Mouse (Mus musculus): Measurements from ENCODE around the gene Myh6. TPM values are rescaled to one million over a fixed set of nuclear protein-coding genes. Genes with fewer than 3 reads are reported as not detected.

Gene Myh6
- polyA plus RNA-seq, 1 experiment, result not detected

DNA sequence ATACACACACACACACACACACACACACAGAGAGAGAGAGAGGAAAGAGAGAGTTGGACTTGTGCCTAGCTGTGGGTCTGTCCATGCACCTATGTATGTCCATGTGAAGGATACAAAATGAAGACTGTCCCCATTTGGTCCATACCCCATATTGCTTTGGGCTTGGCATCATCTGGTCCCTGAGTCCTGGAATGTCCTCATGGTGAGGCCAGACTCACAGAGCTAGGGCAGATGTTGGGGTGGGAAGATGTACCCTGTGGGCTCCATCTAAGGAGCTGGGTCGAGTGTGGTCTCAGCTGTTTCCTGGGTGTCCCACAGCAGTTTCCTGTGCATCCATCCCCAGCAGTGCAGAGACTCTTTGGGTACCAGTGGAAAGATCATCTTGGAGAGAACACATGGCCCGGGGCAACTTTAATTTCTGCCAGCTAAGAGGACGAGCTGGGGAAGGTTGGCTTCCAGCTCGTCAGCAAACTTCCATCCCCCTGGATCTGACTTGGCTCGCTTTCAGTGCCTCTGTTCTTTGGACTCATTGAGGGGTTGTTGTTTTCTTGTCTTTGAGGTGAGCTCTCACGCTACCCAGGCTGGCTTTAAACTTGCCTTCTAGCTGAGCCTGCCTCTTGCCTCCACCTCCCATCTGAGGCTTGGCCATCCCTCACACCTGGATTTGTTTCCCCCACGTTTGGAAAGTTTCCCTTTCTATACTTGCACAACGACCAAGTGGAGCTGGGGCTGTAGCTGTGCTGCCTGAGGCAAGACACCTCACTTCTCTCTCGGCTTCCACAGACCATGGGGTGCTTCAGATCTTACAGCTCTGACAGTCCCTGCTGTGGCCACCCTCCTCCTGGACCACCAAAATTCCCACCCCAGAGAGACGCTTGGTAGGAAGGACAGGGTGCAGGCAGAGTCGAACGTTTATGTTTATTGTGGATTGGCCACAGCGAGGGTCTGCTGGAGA is 25.4 kb downstream of the Myh6 start:
- WGBS, result 35% methylated on average over 13 of the region's 13 CpGs
- no peaks in the 10 kb centered on the region for H3K36me3 ChIP-seq (ENCODE audit: control insufficient read depth, insufficient read depth, low read length)
- no peaks in the 10 kb centered on the region for H3K4me1 ChIP-seq (ENCODE audit: control insufficient read depth, insufficient read depth, insufficient read length, low read length)
- no peak overlapping the region for H3K4me3 ChIP-seq (ENCODE audit: low read depth, low read length)
- no peaks in the 10 kb centered on the region for H3K27me3 ChIP-seq (ENCODE audit: control insufficient read depth, insufficient read depth, low read length)
- TF ChIP-seq CTCF (IDR thresholded peaks at IDR 0.05; ENCODE audit: extremely low read depth, insufficient read length, insufficient replicate concordance, low read depth, low read length) (no peak), POLR2A (IDR thresholded peaks at IDR 0.05; ENCODE audit: low read depth, low read length) (no peak)
- H3K27ac ChIP-seq (ENCODE audit: insufficient read depth, low read depth, low read length), result no peak overlapping the region

DNA sequence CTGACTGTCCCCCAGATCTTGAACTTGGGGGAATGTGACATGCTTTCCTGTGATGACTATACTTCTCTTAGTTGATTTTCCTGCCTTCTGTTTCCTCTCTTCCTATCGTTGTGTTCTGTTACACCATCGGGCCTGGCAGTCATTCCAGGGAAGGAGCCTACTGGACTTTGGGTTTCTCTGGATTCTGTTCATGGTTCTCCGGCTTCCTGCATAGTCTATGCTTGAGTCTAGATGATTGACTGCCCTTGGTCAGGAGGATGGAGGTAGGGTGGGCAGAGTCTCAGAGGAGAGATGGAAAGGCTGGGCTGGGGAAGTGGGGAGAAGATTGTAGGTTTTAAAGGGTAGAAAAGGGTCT is 26.6 kb downstream of the Myh6 start:
- no peaks in the 10 kb centered on the region for H3K4me1 ChIP-seq (ENCODE audit: control insufficient read depth, insufficient read depth, insufficient read length, low read length)
- no peak overlapping the region for H3K4me3 ChIP-seq (ENCODE audit: low read depth, low read length)
- H3K27ac ChIP-seq (ENCODE audit: insufficient read depth, low read depth, low read length), result no peak overlapping the region
- no peaks in the 10 kb centered on the region for H3K27me3 ChIP-seq (ENCODE audit: control insufficient read depth, insufficient read depth, low read length)
- TF ChIP-seq POLR2A (IDR thresholded peaks at IDR 0.05; ENCODE audit: low read depth, low read length) (no peak), CTCF (IDR thresholded peaks at IDR 0.05; ENCODE audit: extremely low read depth, insufficient read length, insufficient replicate concordance, low read depth, low read length) (no peak)
- no peaks in the 10 kb centered on the region for H3K36me3 ChIP-seq (ENCODE audit: control insufficient read depth, insufficient read depth, low read length)
- 65% methylated on average over 3 of the region's 3 CpGs for WGBS

DNA sequence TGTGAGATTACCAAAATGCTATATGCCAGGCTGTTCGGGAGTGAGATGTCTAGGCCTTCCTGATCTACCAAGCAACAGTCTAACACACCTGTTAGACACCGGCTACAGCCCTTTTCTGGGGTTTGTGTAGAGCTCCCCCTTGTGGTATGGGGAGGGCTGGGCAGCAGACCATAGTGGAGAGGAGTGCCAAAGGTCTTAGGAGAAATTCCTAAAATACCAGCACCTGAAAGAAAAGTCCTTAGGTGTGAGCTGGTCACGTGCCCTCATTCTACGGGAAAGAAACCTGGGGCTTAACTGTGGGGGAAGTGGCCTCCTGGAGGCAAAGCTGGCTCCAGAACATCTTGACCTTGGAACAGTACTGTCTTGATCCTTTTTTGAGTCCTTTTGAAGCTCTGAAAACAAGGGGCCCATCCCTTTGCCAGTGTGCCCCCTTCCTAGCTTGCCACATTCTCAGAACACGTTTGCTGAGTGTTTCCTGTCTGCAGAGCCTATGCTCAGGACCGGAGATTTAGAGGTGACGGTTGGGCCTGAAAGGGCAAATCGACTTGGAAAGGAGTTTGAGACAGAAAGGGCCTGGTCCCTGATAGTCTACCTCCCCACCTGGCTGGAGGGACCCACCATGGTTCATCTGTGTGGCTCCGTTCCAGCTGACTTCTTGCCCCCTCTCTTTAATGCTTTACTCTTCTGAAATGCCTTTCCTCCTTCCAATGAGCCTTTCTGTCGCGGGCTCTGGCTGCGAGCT is 27.1 kb downstream of the Myh6 start:
- H3K27me3 ChIP-seq (ENCODE audit: control insufficient read depth, insufficient read depth, low read length), result no peaks in the 10 kb centered on the region
- 54% methylated on average over 12 of the region's 12 CpGs for WGBS
- no peak overlapping the region for H3K27ac ChIP-seq (ENCODE audit: insufficient read depth, low read depth, low read length)
- no peaks in the 10 kb centered on the region for H3K4me1 ChIP-seq (ENCODE audit: control insufficient read depth, insufficient read depth, insufficient read length, low read length)
- no peak overlapping the region for H3K4me3 ChIP-seq (ENCODE audit: low read depth, low read length)
- TF ChIP-seq CTCF (IDR thresholded peaks at IDR 0.05; ENCODE audit: extremely low read depth, insufficient read length, insufficient replicate concordance, low read depth, low read length), result peak; percentile 93; the same call in 1 of the 2 replicates
- no peak for TF ChIP-seq POLR2A (IDR thresholded peaks at IDR 0.05; ENCODE audit: low read depth, low read length)
- no peaks in the 10 kb centered on the region for H3K36me3 ChIP-seq (ENCODE audit: control insufficient read depth, insufficient read depth, low read length)

DNA sequence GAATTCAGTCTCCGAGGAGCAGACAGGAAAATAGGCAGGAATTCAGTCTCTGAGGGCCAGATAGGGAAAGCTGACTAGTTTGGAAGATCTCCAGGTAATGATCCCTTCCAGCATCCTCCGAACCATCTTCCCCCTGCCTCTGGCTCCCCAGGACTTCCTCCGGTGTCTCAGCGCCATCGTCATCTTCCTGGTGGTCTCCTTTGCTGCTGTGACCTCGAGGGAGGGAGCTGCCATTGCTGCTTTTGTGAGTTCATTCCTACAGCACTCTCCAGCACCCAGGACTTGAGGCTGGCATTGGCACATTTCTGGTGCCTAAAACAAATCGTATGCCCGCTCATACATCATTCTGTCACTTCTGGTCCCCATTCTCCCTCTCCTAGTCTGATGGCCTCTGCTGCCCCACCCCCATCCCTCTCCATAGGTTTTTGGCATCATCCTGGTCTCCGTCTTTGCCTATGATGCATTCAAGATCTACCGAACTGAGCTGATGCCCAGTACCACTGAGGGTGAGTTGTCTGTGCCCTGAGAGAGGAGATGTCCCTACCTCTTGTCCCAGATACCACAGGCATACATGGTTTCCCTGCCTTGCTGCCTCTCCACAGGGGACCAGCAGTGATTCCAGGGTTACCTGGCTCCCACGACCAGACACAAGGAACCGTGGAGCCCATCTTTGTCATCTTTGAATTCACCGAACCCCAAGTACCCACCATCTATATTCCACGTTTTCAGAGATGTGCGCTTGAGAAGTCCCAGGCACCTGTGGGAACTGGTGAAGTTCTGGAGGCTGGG is 28.1 kb downstream of the Myh6 start:
- no peaks in the 10 kb centered on the region for H3K27me3 ChIP-seq (ENCODE audit: control insufficient read depth, insufficient read depth, low read length)
- WGBS, result 83% methylated on average over 15 of the region's 15 CpGs
- TF ChIP-seq CTCF (IDR thresholded peaks at IDR 0.05; ENCODE audit: extremely low read depth, insufficient read length, insufficient replicate concordance, low read depth, low read length) (no peak), POLR2A (IDR thresholded peaks at IDR 0.05; ENCODE audit: low read depth, low read length) (no peak)

DNA sequence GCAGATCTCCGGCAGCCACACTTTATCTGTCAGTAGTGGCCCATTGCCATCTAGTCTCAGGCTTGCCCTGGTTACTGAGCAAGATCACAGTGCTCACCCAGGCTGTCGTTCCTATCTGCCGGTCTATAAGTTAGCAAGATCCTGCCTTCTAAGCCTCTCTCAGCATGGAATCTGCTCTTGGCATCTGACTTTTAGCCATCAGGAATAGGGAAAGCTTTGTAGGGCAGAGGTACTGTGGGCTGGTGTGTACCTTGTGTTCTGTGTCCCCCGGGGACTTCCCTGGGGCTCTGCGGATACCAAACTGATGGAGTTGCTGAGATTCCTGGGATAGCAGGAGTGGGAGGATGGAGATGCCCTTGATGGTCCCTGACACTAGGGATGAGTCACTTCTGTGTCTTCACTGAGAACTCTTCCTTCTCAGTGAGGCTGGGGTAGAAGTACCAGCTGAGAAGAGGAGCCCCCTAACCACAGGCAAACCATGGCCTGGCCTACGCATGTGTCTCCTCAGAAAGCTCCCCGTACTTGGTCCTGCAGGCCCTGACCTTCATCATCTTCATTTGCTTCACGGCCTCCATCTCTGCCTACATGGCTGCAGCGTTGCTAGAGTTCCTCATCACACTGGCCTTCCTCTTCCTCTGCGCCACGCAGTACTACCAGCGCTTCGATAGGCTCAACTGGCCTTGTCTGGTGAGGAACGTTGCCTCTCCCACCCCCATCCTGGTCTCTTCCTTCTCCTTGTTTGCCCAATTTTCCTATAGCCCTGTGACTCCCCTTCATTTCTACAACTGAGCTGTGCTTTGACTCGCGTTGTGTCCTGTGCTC is 29.2 kb downstream of the Myh6 start:
- Histone ChIP-seq H3K27me3 (ENCODE audit: control insufficient read depth, insufficient read depth, low read length) (no peaks in the 10 kb centered on the region), H3K27ac (ENCODE audit: insufficient read depth, low read depth, low read length) (no peak overlapping the region), H3K4me1 (ENCODE audit: control insufficient read depth, insufficient read depth, insufficient read length, low read length) (no peaks in the 10 kb centered on the region), H3K4me3 (ENCODE audit: low read depth, low read length) (no peak overlapping the region), H3K36me3 (ENCODE audit: control insufficient read depth, insufficient read depth, low read length) (no peaks in the 10 kb centered on the region)
- no peak for TF ChIP-seq POLR2A (IDR thresholded peaks at IDR 0.05; ENCODE audit: low read depth, low read length)
- no peak for TF ChIP-seq CTCF (IDR thresholded peaks at IDR 0.05; ENCODE audit: extremely low read depth, insufficient read length, insufficient replicate concordance, low read depth, low read length)
- WGBS, result 87% methylated on average over 16 of the region's 16 CpGs

More for the DNA sequence above, 28.1 kb downstream of the Myh6 start:
- no peaks in the 10 kb centered on the region for H3K4me1 ChIP-seq (ENCODE audit: control insufficient read depth, insufficient read depth, insufficient read length, low read length)
- H3K36me3 ChIP-seq (ENCODE audit: control insufficient read depth, insufficient read depth, low read length), result no peaks in the 10 kb centered on the region
- H3K27ac ChIP-seq (ENCODE audit: insufficient read depth, low read depth, low read length), result no peak overlapping the region
- no peak overlapping the region for H3K4me3 ChIP-seq (ENCODE audit: low read depth, low read length)

DNA sequence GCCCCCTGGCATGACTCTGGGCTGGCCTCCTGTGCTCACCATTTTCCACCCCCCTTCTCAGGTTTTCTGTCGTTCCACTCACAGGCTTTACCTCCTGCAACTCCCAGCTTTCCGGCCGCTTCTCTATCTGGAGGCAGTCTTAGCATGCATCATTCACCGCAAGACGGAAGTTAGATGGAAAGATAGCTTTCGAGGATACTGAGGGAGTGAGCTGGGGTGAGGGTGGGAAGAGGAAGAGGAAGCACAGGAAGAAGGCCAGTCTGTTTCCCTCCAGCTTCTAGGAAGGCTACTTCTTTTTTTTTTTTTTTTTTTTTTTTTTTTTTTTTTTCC is 29.9 kb downstream of the Myh6 start:
- TF ChIP-seq POLR2A (IDR thresholded peaks at IDR 0.05; ENCODE audit: low read depth, low read length) (no peak), CTCF (IDR thresholded peaks at IDR 0.05; ENCODE audit: extremely low read depth, insufficient read length, insufficient replicate concordance, low read depth, low read length) (no peak)
- Histone ChIP-seq H3K27ac (ENCODE audit: insufficient read depth, low read depth, low read length) (no peak overlapping the region), H3K4me3 (ENCODE audit: low read depth, low read length) (no peak overlapping the region), H3K4me1 (ENCODE audit: control insufficient read depth, insufficient read depth, insufficient read length, low read length) (no peaks in the 10 kb centered on the region), H3K36me3 (ENCODE audit: control insufficient read depth, insufficient read depth, low read length) (no peaks in the 10 kb centered on the region), H3K27me3 (ENCODE audit: control insufficient read depth, insufficient read depth, low read length) (no peaks in the 10 kb centered on the region)
- 57% methylated on average over 6 of the region's 6 CpGs for WGBS

Data from small intestine, adult 2 months (tissue).